Mouse (Mus musculus) frontal cortex, postnatal 25 days (tissue): ENCODE measurements at regions not wholly inside any gene's neighbourhood (a gene's known extent, or its start where the extent isn't known, plus 50 kb on each side); places are given as distances from the start of the nearest gene placed in this dataset.

Experiments
- DNase-seq, 2 experiments: peaks; one replicate each; pipeline ENCODE4 v3.0.0; 2022; ENCODE audit warnings: low spot score in 2 of 2

GRCm38 (mm10) chr13:55892250-55892649 lies 56.3 kb upstream of the Pitx1 start:
- DNase-seq, result no peak

DNA sequence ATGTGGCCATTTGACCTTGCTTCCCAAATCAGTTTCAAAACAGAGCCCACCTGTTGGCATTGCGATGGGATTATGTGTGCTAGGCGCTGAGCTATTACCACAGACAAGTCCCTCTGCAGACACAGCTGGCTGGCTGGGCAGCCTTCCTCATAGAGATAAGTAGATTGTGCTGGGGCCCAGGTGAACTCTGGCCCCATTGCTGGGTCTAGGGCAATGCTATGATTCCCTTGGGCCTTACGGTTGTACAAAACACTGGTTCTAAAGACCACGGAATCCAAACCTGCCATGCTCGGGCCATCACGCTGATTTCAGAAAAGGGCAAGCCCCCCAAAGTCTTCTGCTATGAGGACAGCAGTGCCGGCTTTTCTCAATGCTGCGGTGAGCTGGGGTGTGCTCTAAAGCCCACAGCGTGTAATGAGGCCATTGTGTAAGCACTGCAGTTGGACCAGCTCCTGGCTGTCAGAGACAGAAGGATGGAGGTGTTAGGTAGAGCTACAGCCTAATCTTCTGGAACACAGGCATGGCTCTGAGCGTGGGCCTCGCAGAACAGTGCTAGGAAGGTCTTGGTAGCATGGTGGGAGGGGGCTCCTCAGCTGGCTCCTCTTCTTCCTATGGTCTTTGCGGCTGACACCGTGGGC lies 51.2 kb upstream of the Pitx1 start:
- no peak for DNase-seq
